Comparison of ENCODE assay signal across 18 mouse cellular contexts in genomic region chr4:140204775-140205174, GRCm38 (mm10). TPM values are rescaled to one million over a fixed set of nuclear protein-coding genes. Genes with fewer than 3 reads are reported as not detected.
"Had no signal": no experiment of that assay in that cellular context is flagged by ENCODE, and none has a peak within 500 bp of the region (broad histone marks: within the 10 kb centered on the region; RNA-seq: fewer than 3 reads in every experiment).

No protein-coding gene starts in this region.

- H3K4me3 ChIP-seq: liver, embryonic 15.5 days; lung, embryonic 15.5 days; megakaryocyte, embryonic 14.5 days; neural tube, embryonic 12.5 days; stomach, embryonic 15.5 days had no signal

- H3K9me3 ChIP-seq: liver, embryonic 15.5 days; lung, embryonic 15.5 days; neural tube, embryonic 12.5 days; stomach, embryonic 15.5 days had no signal

- H3K9ac ChIP-seq: liver, embryonic 15.5 days; liver, postnatal 0 days; lung, embryonic 15.5 days; neural tube, embryonic 12.5 days; stomach, embryonic 15.5 days had no signal

- H3K4me1 ChIP-seq: liver, embryonic 15.5 days; lung, embryonic 15.5 days; megakaryocyte, embryonic 14.5 days; stomach, embryonic 15.5 days had no signal

- ATAC-seq: liver, postnatal 0 days; lung, postnatal 0 days had no signal

- H3K36me3 ChIP-seq: liver, embryonic 15.5 days; lung, embryonic 15.5 days; neural tube, embryonic 12.5 days; stomach, embryonic 15.5 days had no signal

- H3K4me2 ChIP-seq: liver, embryonic 15.5 days; lung, embryonic 15.5 days; midbrain, embryonic 11.5 days; neural tube, embryonic 12.5 days; stomach, embryonic 15.5 days had no signal

- H3K27ac ChIP-seq: liver, embryonic 15.5 days; lung, embryonic 15.5 days; macrophage; neural tube, embryonic 12.5 days; stomach, embryonic 15.5 days; stomach, postnatal 0 days had no signal

- DNase-seq: liver, postnatal 0 days; lung, adult 2 months; lung, postnatal 14 days; lung, postnatal 36 days; midbrain, embryonic 14.5 days; right cerebral cortex, postnatal 14 days; thymus, adult 2 months; thymus, postnatal 25 days; thymus, postnatal 4 days had no signal

- H3K27me3 ChIP-seq: liver, embryonic 15.5 days; lung, embryonic 15.5 days; megakaryocyte, embryonic 14.5 days; neural tube, embryonic 12.5 days; stomach, embryonic 15.5 days had no signal

RNA-seq across cellular contexts. Expression of gene Igsf21, which starts 41.8 kb away (rescaled TPM):
- polyA plus RNA-seq: liver, postnatal 0 days; macrophage had no signal
